Mouse (Mus musculus) MN1 (cell line): Measurements from ENCODE around the gene Cemip2.

ENCODE experiments used
- DNase-seq: peaks from one replicate; pipeline ENCODE4 v3.0.0-alpha.2; 2016; ENCODE audit warnings: low spot score

Cemip2 gene

DNA sequence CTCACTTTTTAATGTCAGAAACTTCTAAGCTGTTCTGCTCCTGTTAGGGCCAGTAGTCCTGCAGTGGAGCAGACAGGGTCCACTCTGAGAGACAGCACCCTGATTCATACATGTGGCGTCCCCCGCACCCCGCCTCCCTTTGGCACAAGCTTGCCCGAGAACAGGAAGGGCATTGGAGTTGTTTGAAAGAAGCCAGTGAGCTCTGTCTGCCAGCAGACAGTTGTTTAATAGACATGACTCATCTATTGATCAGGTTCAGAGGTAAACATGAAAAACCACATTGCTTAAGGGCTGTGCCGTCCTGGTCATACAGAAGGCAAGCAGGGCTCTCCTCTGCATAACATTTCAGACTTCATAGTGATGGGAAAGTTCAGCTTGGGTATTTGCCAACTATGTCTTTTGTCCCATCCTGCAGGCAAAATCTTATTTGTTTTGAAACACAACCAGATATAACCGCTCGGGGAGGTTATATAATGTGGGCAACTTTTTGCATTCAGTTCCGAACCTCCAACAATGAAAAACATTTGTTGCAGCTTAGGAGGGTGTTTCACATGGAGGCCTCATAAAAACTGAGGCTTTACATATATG, 36.4 kb downstream of the Cemip2 start:
- DNase-seq = peak; percentile 33

DNA sequence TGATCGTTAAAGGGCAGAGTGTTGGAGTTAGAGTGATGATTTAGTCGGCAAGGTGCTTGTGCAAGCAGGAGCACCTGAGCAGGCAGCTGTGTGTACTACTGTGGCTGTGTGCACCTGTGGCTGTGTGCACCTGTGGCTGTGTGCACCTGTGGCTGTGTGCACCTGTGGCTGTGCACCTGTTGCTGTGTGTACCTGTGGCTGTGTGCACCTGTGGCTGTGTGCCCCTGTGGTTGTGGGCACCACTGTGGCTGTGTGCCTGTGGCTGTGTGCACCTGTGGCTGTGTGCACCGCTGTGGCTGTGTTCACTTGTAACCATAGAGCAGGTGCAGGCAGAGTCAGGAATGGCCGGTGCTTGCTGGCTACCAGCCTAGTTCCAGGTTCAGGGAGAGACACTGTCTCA, 38.1 kb downstream of the Cemip2 start:
- no peak for DNase-seq

DNA sequence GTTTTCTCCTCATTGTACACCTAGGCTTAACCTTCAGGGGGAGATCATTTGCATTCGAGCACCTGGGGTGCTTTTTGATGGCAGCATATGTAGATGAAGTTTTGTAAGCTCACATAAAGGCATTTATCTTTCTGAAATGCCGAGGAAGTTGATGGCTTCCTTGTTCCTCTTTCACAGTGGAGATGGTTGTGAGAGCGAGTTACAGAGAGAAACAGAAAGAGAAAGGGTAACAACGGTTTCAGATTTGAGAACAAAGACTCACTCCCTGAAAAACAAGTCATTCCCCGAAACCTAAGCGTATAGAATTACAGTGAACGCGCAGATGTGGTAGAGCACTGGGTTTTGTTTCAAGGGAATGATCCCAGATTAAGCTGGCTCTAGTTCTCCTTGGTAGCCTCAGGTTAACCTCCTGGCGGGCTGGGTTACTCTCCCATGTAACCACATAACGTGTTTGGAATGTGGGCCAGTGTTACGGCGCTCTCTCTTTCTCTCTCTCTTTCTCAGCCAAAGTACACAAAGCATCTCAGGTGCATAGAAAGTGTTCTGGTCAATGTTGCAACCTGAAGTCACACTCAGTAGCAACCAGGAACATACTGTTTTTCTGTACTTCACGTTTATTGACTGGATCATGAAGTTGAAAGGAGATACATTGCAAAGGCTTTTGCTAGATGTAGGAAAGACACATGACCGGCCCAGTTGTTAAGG, 40.0 kb downstream of the Cemip2 start:
- DNase-seq = no peak

DNA sequence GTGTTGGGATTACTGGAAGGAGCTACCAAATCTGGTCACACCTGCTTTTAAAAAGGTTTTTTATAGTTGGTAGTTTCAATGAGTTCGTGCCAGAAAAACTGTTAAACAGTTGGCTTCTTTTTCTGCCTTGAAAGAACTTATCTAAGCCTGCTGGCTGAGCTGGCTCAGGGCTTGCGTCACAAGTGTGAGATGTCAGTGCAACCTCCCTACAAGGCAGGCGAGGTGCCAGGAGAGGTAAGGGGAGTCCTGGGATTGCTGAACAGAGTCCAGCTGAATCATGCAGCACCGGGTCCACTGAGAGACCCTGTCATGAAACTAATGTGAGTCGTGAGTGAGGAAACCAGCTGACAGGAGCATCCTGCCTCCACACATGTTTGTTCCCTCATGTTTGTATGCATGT, 41.4 kb downstream of the Cemip2 start:
- DNase-seq = peak; percentile 9

DNA sequence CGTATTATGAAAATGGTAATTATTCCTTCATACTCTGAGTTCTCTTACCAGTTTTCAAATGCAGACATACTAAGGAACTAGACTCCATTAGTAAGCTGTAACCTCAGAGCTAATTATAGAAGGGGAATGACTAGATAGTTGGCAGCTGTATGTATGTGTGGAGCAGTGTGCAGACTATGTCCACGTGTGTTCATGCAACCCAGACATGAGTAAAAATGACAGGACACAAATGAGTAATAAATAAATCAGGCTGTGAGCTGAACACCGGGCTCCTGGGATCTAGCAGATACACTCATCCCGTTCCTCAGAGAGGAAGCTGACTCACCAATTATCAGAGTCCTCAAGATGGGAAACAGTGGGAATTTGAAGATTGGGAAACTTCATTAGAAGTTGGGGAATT, 42.0 kb downstream of the Cemip2 start:
- peak; percentile 46 for DNase-seq

DNA sequence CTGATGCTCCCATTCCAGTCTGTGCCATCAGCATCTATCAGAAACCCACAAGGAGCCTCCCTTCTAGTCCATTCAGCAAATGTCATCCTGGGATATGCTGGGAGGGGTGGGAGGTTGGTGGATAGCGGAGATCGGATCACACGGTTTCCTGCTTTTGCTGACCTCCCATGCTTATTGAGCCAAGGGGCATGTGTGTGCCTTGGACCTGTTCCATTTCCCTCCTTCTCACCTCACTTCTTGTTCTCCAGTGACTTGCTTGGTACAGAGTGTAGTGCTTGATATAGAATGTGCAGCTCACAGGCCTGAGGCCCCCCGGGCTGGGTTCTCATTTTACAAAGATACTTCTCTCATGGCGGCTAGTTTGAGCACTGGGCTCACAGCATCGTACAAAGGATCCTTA, 43.7 kb downstream of the Cemip2 start:
- no peak for DNase-seq

DNA sequence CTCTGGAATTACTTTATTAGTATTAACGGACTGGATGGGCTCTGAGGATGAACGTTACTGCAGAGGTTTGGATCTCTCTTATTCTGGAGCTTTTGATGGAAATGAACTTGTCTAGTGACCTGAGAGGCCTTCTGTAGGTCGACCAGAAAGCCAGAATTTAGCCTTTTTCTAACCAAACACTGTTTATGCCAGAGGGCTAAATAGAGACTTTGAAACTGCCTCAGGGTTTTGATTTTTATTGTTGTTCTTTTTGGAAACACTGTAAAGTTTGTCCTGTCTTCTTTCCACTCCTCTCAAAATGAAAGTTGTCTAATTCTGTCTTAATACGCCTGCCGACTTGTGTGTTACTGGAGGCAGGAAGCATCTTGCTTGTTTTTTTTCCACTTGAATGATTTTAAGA, 46.0 kb downstream of the Cemip2 start:
- DNase-seq = no peak

DNA sequence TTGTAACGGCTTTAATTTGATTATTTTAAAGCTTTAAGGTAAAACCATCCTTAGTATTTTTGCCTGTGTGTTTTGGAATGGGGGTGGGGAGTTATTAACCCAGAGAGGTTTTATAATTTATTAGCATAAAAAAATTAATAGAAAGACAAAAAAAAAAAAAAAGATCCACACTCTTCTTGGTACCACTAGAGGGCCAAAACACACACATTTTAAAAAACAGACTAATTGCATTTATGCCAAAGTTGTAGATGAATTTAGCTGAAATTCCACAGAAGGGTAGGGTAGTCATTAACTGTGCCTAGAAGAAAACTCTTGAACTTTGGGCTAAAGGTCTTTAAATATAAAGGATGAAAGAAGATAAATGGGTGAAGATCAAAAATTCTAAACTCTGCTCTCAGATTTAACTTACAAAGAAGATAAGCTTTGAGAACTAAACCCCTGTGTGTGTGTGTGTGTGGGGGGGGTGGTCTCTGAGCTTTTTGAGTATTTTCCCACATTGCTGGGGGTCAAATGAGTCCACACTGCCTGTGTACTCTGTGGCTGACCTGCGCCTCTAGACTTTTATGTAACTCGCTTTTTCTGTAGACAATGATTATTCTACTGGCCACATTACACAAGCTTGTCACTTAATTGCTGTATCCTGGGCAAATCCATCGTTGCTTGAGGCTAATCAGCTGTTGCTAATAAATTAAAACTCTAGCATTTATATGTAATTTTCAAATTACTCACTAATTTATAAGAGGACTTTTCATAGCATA, 47.2 kb downstream of the Cemip2 start:
- DNase-seq = no peak

DNA sequence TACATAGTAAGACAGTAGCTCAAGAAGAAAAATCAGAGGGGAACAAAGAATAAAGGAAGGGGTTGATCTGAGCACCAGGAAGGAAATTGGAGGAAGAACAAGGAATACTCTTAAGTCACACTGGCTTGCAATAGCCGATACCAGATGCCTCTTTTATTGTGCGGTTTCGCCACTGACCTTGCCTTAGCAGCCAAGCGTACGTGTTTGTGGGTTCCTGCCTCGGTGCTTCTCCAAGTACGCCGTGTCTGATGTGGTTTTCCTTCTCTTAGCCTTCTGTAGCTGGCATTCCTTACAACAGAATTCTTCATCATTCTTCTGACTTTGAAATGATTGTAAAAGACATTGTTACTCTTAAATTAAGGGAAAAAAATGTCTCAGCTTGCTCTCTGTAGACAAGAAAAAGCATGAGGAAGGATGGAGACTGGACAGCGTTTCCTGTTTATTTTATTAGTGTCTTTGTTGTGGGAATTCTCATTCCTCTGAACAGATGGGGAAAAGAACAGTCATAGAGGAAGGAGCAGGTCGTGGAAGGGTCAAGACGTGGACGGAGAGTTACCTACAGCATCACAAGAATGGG, 55.4 kb downstream of the Cemip2 start:
- no peak for DNase-seq

DNA sequence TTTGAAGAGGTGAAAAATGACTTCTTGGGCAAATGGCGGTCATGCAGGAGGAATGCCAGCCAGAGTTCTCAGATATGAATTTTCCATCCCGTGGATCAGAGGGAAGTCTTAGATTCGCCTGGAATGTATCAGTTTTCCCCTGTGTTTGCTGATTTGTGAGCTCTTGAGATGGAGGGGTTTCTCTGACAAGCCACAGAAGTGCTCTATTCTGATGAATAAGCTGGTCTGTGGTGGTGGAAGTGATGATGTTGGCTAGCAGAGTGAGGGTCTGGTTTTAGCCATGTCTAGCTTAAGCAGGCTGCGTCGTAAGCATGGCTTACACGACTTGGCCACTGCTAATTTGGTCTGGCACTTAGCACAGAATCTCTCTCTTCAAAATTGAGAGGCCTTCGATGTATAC, 56.8 kb downstream of the Cemip2 start:
- DNase-seq = no peak

DNA sequence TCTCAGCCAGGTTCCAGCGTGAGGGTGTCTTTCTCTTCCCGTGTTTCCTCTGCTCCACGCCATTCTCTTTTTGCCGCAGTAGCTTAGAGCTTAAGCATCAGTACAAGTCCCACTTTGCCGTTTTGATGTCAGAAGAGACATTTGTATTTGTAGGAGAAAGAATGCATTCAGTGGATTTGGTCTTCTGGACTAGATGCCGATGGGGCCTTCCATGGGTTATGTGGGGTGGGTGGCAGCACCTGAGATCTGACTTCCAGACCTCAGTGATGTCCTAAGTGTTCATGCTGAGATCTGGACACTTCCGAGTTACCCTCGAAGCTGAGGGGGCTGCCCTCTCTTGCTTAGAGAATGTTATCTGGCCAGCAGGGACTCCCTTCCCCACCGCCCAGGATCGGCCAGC, 72.6 kb downstream of the Cemip2 start:
- DNase-seq = no peak

DNA sequence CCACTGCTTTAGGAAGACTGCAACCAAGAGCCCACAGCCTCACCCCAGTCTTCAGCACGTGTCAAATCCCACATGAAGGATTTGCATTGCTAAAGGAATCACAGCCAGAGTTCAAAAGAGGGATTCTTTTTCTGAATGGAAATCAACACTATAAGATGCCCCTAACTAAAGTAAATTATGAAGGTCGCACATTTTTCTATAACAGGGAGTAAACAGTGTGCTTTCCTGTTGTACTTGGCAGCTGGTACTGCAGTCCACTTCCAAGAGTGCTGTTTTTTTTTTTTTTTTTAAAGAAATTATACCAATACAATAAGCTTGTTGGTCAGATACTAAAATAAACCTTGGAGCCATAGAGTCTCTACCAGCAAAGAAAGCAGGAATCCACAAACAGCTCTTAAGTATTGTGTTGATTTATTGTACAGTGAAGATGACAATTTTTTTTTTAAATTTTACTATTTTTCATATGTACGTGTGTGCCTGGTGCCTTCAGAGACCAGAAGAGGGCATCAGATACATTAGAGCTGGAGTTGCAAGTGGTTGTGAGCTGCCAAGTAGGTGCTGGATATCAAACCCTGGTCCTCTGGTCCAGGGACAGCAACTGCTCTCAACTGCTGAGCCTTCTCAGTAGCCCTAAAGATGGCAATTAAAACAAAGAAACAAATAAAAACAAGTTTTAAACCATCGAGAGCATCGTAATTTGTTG, 76.5 kb downstream of the Cemip2 start:
- DNase-seq = no peak

DNA sequence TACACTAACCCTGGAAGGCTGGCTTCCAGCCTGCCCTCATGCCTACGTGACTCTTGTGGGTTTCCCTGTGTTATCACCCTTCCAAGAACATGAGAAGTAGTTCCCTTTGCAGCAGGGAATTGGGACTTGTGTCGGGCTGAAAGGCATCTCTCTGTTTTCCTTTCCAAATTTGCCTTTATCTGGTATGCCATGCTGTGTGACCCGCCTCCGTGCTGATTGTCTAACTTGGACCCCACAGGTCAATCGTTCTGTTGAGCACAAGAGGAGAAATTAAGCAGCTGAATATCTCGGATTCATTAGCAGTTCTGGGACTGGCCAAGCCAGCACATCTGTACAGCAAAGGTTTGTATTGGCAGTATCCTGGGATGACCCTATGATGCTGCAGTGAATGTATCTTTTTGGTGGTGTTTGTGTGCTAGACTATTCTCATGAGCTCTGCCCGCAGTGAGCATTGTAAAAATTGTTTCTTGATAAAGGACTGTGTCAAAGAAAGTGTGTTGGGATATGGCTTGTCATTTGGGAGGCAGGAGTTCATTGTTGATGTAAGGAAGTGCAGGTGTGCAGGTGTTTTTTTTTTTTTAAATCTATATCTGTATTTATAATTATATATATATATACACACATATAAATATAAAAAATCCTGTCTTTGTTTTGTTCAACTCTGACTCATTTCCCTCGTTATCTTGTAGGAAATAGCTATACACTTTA, 77.4 kb downstream of the Cemip2 start:
- no peak for DNase-seq

DNA sequence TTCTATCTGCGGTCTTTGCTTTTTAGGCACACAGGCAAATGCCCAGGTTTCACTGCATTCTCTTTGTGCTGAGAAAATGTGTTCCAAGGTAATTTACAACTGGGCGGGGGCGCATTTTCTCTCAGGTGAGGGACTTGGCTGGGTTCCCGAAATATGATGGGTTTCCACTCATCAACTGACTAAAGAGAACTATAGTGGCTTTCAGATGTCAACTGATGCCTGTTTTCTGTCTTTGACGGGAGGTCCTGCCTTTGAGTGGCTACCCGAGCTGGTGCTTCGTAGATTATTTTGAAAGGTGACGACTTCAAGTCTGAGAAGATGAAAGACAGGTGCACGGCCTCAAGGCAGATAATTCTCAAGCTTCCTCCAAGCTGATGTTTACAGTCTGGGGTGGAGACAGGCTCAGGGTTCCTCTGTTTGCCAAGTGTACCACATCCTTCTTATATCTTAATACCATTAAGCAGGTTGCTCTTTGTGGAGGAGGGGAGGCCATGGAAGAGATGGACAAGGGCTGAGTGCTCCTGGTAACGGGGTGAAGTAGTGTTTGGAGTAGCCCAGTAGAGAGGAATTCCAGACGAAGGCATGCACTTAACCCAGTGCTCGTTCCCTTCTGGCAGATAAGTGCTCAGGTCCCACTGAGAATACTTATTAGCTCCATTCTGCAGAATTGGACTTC, 80.8 kb downstream of the Cemip2 start:
- no peak for DNase-seq

DNA sequence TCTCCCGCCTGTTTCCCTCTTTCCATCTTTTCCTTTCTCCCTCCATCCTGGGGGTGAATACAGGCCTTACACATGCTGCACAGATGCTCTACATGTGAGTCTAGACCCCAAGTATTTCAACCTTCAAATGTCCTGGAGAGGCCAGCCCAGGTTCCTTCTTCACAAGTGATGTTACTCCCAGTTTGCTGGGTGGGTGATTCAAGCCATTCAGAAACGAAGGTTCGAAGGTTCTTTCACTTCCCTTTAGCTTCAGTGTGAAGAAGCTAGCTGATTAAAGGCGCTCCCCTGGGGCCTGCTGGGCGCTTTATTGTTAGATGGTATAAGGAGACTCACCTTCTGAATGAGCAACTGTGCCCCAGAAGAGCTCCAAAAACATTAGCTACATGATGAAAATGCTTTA, 82.0 kb downstream of the Cemip2 start:
- DNase-seq = no peak

DNA sequence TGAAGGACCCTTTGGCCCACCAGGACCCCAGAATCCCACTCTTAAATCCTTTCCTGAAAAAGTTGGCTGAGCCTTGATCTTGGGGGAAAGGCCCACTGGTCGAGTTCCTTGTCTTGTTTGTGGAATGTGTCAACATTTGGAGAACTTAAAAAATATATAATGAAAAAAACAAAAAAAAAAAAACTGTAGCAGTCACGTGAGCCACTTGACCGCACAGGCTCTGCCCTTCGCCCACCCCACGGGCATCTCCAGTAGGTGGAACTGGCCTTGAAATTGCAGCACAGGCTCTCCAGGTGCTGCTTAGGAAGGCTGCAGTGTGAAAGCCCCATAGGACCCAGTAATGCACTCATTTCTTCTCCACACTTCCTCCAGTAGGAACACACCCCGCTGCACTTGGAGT, 82.8 kb downstream of the Cemip2 start:
- no peak for DNase-seq

DNA sequence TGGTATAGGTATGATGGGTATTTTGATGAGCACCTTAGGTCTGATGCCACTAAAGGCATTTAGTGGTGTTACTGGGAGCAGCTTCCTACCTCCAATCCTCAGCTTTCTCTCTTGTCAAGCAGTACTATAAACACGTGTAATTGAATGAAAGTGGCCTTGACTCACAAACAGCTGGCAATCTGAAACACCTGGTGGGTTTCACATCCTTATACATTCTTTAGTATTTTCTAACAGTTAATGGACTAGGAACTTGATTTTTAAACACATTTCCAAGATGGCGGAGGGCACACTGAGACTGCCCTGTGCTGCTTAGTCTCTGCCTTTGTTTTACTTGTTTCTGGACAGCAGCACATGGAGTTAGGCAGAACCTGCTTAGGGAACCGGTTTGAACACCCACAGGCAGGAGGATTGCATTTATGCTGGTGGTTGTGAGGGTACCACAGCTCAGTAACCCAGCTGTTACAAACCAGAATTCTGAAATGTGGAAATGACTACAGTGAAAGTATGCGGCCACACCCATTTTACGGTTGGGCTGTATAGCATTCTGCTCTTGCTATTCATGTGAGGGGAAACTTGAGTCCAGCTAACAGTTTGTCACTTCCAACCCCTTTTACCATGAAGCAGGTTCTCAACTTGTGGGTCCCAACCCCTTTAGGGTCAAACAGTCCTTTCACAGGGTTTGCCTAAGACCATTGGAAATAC, 84.3 kb downstream of the Cemip2 start:
- DNase-seq = no peak

DNA sequence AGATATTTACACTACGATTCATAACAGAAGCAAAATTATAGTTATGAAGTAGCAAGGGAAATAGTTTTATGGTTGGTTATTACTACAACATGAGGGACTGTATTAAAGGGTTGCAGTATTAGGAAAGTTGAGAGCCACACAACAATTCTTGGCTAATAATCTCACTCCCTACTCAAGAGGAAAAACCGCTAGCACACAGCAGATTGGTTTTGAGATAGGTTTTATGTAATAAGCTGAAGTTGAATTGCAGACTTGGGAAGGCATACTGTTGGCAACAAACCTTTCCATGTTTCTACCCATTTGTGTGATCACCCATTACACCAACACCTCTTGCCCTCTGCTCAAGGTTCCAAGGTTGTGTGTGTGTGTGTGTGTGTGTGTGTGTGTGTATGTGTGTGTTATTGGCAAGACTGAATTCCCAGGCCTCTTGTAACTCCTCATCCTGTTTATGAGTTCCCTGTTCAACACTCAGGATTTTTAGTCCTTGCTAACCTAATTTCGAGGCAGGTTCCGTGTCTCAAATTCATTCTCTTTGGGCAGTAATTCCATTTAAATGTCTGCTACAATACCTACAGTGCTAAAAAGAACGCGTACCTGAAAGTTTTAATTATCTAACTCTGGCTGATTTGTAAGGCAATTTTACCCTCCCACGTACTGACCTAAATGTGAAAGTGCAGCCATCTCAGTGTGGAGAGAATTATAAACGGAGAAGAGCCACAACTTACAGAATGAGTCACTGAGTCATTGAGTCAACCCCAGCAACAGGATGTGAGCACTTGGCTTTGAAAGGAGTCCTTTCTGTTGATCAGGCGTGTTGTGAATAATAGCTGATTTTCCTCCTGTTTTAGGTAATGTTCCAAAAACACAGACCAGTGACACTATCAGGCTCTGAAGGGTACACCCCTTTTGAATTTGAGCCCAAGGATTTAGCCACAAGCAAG, 85.1 kb downstream of the Cemip2 start:
- no peak for DNase-seq

DNA sequence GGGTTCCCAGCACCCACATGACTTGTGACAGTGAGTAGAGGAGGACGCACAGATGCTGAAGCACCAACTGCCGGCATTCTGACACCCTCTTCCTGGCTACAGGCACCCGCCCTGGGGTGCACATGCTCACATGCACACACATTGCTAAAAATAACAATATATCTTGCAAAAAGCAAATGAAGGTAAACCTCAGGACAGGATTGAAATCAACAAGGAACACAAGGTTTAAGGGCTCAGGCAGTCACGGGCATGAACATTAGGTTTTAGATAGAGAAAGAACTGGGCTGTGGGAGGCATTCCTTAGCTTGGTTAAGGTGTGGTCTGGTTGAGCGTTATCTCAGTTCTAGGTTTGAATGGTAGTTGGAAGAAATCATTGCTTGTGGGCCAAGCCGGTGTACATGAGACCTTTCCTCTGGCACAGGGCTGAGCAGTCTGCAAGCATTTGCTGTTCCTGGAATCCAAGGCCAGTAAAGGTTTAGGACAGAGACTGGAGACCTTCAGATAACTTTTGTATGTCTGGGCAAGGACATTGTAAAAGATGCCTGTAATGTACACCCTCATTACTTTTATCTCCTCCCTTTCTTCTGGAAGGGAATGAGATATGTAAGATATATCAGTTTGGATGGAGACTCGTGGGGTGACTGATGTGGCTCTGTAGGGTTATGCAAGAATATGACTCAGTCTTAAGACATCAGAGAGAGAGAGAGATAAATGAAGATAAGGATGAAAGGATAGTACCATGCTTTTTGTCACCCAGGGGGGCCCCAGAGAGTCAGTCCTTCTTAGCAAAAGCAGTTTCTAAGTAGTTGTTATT, 87.3 kb downstream of the Cemip2 start:
- no peak for DNase-seq
